Mouse (Mus musculus): ENCODE data around the gene Cyb5r4.

DNA sequence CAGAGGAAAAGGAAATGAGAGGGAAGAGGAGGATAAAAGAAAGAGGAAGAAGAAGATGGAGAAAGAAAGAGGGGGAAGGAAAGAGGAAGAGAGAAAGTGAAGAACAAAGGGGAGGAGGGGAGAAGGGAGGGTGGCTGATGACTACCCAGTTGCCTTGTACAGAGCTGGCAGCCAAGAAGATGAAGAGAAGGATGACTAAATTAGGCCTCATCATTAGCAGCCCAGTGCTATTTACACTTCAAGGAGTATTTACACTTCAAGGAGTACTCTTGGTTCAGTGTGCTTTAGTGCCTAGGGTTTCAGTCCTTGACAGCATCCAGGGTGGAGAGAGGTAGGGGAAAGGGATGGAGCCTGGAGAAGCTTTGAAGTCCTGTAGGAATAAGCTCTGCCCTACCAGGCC lies 41.8 kb upstream of the Cyb5r4 start:
- TF ChIP-seq CTCF (IDR thresholded peaks at IDR 0.05; ENCODE audit: borderline replicate concordance, control insufficient read depth, extremely low read depth, insufficient read depth, low read length, poor library complexity) (no peak), POLR2A (IDR thresholded peaks at IDR 0.05; ENCODE audit: control insufficient read depth, extremely low read depth, insufficient read depth, low read length, poor library complexity) (no peak)
